Mouse (Mus musculus): ENCODE data around the gene Atf1. TPM values are rescaled to one million over a fixed set of nuclear protein-coding genes. Genes with fewer than 3 reads are reported as not detected.

Atf1 gene
- polyA plus RNA-seq, 1 experiment from 2014 or later = 27.7 TPM

DNA sequence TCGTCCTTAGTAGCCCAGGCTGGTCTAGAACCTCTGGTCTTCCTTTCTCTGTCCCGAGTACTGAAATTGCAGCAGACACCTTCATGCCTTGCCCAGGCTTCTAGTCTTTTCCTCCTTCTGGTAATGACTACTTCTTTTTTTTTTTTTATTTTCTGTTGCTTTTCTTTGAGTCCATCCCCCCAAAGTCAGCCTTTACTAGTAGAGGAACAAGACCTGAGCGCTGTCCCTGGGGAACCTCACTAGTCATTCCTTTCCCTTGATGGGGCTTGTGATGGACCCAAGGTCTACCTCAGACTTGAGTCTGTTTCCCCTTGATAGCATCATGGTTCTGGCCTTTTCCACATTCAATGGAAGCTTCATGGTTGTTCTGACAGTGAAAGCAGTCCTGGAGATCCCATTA, 9.6 kb upstream of the Atf1 start:
- H3K9me3 ChIP-seq (ENCODE audit: control insufficient read depth, low read length) = no peaks in the 10 kb centered on the region
- no peak overlapping the region for H3K9ac ChIP-seq (ENCODE audit: low read length)
- H3K36me3 ChIP-seq (ENCODE audit: control insufficient read depth, insufficient read depth, low read length) = peaks cover 7% of the 10 kb centered on the region; the same call in 1 of the 2 replicates
- no peaks in the 10 kb centered on the region for H3K4me1 ChIP-seq (replicated peaks; ENCODE audit: control insufficient read depth, insufficient read depth)
- no peak overlapping the region for H3K4me3 ChIP-seq (ENCODE audit: low read depth, low read length)
- no peak for TF ChIP-seq EP300 (optimal IDR thresholded peaks at IDR 0.05)
- TF ChIP-seq CTCF (IDR thresholded peaks at IDR 0.05; ENCODE audit: low read depth) = no peak
- 92% methylated on average over 3 of the region's 3 CpGs for WGBS
- no peak overlapping the region for H3K4me2 ChIP-seq (replicated peaks; ENCODE audit: low read depth)
- no peak for ATAC-seq (ENCODE audit: low FRiP score, low TSS enrichment)
- no peak for DNase-seq (ENCODE audit: low spot score)
- no peaks in the 10 kb centered on the region for H3K27me3 ChIP-seq (ENCODE audit: control insufficient read depth, insufficient read depth, low read length)
- no peak overlapping the region for H3K27ac ChIP-seq (replicated peaks)

DNA sequence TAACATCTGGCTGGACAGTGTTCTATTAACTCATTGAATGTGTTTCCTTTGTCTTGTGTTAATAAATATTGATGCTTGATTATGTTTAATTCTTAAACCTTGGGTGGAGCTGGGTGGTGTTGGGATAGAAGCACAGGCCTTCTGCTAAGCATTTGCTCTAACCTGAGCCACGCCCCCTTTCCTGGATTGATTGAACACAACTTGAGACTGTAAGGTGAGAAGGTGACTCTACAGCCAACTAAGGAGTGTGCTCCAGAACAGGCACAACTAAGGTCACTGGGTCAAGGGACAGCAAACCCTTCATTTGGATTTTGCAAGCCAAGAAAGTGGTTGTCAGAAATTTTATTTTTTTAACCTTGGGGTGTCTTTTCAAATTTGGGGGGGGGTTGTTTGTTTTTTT, 8.2 kb upstream of the Atf1 start:
- Histone ChIP-seq H3K27ac (replicated peaks) (no peak overlapping the region), H3K27me3 (ENCODE audit: control insufficient read depth, insufficient read depth, low read length) (no peaks in the 10 kb centered on the region), H3K4me1 (replicated peaks; ENCODE audit: control insufficient read depth, insufficient read depth) (no peaks in the 10 kb centered on the region), H3K4me3 (ENCODE audit: low read depth, low read length) (no peak overlapping the region), H3K4me2 (replicated peaks; ENCODE audit: low read depth) (no peak overlapping the region), H3K9me3 (ENCODE audit: control insufficient read depth, low read length) (0 out of 2 replicates have a peak, but pooled peaks cover 6% of the 10 kb centered on the region), H3K36me3 (ENCODE audit: control insufficient read depth, insufficient read depth, low read length) (no peaks in the 10 kb centered on the region), H3K9ac (ENCODE audit: low read length) (no peak overlapping the region)
- 57% methylated on average over 1 of the region's 1 CpGs for WGBS
- TF ChIP-seq CTCF (IDR thresholded peaks at IDR 0.05; ENCODE audit: low read depth) = no peak
- no peak for TF ChIP-seq EP300 (optimal IDR thresholded peaks at IDR 0.05)
- DNase-seq (ENCODE audit: low spot score) (peak; percentile 26), ATAC-seq (ENCODE audit: low FRiP score, low TSS enrichment) (no peak)

DNA sequence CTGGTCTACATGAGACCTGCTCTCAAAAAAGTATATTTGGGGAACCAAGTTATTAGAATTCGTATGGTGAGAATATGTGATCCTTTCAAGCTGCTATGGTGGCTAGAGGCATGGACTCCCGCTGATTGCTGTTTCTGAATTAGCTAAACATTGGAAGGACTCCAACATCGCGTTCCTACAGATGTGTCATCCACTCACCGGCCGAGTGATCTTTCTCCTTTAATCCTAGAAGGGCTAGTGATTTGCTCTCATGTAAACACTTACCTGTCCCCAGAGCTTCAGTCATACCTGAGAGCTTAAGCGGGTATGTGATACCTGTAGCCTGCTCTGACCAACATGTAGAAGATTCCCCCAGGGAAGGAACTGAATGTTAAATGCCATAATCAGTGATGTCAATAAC, 6.7 kb upstream of the Atf1 start:
- WGBS = 46% methylated on average over 7 of the region's 7 CpGs
- Histone ChIP-seq H3K4me2 (replicated peaks; ENCODE audit: low read depth) (no peak overlapping the region), H3K4me1 (replicated peaks; ENCODE audit: control insufficient read depth, insufficient read depth) (no peaks in the 10 kb centered on the region), H3K36me3 (ENCODE audit: control insufficient read depth, insufficient read depth, low read length) (no peaks in the 10 kb centered on the region), H3K4me3 (ENCODE audit: low read depth, low read length) (no peak overlapping the region), H3K27me3 (ENCODE audit: control insufficient read depth, insufficient read depth, low read length) (no peaks in the 10 kb centered on the region), H3K27ac (replicated peaks) (no peak overlapping the region), H3K9me3 (ENCODE audit: control insufficient read depth, low read length) (0 out of 2 replicates have a peak, but pooled peaks cover 6% of the 10 kb centered on the region), H3K9ac (ENCODE audit: low read length) (no peak overlapping the region)
- TF ChIP-seq EP300 (optimal IDR thresholded peaks at IDR 0.05) = no peak
- TF ChIP-seq CTCF (IDR thresholded peaks at IDR 0.05; ENCODE audit: low read depth) = no peak
- no peak for DNase-seq (ENCODE audit: low spot score)
- ATAC-seq (ENCODE audit: low FRiP score, low TSS enrichment) = no peak; the same call in 1 of the 2 replicates

DNA sequence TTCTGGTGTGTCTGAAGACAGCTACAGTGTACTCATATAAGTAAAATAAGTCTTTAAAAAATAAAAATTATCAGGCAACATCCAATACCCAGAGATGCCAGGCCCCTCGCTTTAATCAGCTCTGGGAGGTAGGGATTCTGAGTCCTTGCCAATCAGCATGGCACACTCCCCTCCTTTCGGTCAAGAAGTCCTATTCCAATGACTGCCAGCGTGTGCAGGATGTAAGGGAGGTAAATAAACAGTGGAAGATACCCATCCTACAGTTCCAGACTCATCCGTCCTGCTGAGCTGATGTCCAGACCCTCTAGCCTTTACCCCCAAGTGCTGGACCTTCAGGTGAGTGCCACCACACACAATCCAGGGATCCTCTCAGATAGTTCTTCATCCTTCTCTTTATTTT, 2.2 kb upstream of the Atf1 start:
- H3K4me1 ChIP-seq (replicated peaks; ENCODE audit: control insufficient read depth, insufficient read depth) = no peaks in the 10 kb centered on the region
- H3K27me3 ChIP-seq (ENCODE audit: control insufficient read depth, insufficient read depth, low read length) = no peaks in the 10 kb centered on the region
- DNase-seq (ENCODE audit: low spot score) = no peak
- no peaks in the 10 kb centered on the region for H3K36me3 ChIP-seq (ENCODE audit: control insufficient read depth, insufficient read depth, low read length)
- 0 out of 2 replicates have a peak, but pooled peaks cover 6% of the 10 kb centered on the region for H3K9me3 ChIP-seq (ENCODE audit: control insufficient read depth, low read length)
- no peak overlapping the region for H3K4me3 ChIP-seq (ENCODE audit: low read depth, low read length)
- no peak overlapping the region for H3K9ac ChIP-seq (ENCODE audit: low read length)
- H3K4me2 ChIP-seq (replicated peaks; ENCODE audit: low read depth) = no peak overlapping the region
- WGBS = 93% methylated on average over 4 of the region's 4 CpGs
- H3K27ac ChIP-seq (replicated peaks) = no peak overlapping the region
- no peak for ATAC-seq (ENCODE audit: low FRiP score, low TSS enrichment)
- TF ChIP-seq CTCF (IDR thresholded peaks at IDR 0.05; ENCODE audit: low read depth) (no peak), EP300 (optimal IDR thresholded peaks at IDR 0.05) (no peak)

DNA sequence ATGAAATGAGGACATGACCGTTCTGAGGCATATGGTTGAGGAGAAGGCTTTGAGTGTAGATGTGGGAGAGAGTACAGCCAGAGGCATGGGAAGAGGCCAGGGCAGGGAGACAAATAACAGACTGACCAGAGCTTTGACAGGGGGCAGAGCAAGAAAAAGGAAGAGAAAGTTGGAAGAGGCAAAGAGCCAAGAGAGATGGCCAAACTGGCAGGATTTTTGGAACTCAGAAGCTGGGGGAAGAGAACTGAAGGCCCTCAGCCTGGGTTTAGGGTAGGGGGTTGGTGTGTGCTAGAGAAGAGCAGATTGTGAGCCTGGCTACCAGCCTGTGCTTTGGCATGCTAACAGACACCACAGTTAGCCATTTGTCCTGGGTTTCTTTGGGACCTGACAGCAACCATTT, 1.7 kb upstream of the Atf1 start:
- no peak for ATAC-seq (ENCODE audit: low FRiP score, low TSS enrichment)
- TF ChIP-seq CTCF (IDR thresholded peaks at IDR 0.05; ENCODE audit: low read depth) (no peak), EP300 (optimal IDR thresholded peaks at IDR 0.05) (no peak)
- H3K4me3 ChIP-seq (ENCODE audit: low read depth, low read length) = no peak overlapping the region
- DNase-seq (ENCODE audit: low spot score) = no peak
- H3K27me3 ChIP-seq (ENCODE audit: control insufficient read depth, insufficient read depth, low read length) = no peaks in the 10 kb centered on the region
- H3K27ac ChIP-seq (replicated peaks) = peak overlapping the region; percentile 41; the same call in 1 of the 2 replicates
- H3K36me3 ChIP-seq (ENCODE audit: control insufficient read depth, insufficient read depth, low read length) = no peaks in the 10 kb centered on the region
- H3K4me1 ChIP-seq (replicated peaks; ENCODE audit: control insufficient read depth, insufficient read depth) = no peaks in the 10 kb centered on the region
- no peak overlapping the region for H3K9ac ChIP-seq (ENCODE audit: low read length)
- no peak overlapping the region for H3K4me2 ChIP-seq (replicated peaks; ENCODE audit: low read depth)
- H3K9me3 ChIP-seq (ENCODE audit: control insufficient read depth, low read length) = 0 out of 2 replicates have a peak, but pooled peaks cover 6% of the 10 kb centered on the region
- WGBS = 85% methylated on average over 1 of the region's 1 CpGs

DNA sequence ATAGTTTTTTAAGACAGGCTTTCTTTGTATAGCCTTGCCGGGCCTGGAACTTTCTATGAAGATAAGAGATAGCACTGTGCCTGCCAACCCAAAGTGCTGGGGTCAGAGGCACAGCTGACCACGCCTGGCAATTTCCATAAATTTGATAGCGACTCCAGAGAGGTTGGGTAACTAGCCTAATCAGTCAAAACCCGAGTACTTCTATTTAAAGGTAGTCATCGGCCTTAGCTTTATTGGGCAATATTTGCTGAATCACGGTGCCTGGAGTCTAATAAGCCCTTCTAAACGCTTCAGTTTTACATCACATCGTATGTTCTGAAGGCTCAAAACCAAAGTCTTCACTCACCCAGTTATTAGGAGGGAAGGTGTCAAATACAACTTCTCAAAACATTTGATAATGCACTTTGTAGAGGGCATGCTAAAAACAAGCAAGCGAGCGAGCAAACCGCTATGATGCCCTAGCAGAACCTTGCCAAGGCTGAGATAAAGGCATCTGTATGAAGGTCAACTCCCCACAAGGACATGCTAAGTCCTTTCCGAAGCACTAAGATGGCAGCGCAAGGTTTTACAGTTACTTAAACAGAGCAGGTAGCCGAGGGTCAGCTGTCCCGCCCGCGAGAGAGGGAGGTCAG, 472 bp upstream of the Atf1 start:
- peak overlapping the region; percentile 83 for H3K4me3 ChIP-seq (ENCODE audit: low read depth, low read length)
- H3K36me3 ChIP-seq (ENCODE audit: control insufficient read depth, insufficient read depth, low read length) = no peaks in the 10 kb centered on the region
- peak; percentile 69 for DNase-seq (ENCODE audit: low spot score)
- peak overlapping the region; percentile 56 for H3K4me2 ChIP-seq (replicated peaks; ENCODE audit: low read depth)
- 0 out of 2 replicates have a peak, but pooled peaks cover 6% of the 10 kb centered on the region for H3K9me3 ChIP-seq (ENCODE audit: control insufficient read depth, low read length)
- no peaks in the 10 kb centered on the region for H3K4me1 ChIP-seq (replicated peaks; ENCODE audit: control insufficient read depth, insufficient read depth)
- WGBS = under 1% methylated on average over 17 of the region's 17 CpGs
- peak; percentile 61 for ATAC-seq (ENCODE audit: low FRiP score, low TSS enrichment)
- H3K27me3 ChIP-seq (ENCODE audit: control insufficient read depth, insufficient read depth, low read length) = no peaks in the 10 kb centered on the region
- H3K27ac ChIP-seq (replicated peaks) = peak overlapping the region; percentile 100
- TF ChIP-seq EP300 (optimal IDR thresholded peaks at IDR 0.05) (no peak), CTCF (IDR thresholded peaks at IDR 0.05; ENCODE audit: low read depth) (no peak)
- H3K9ac ChIP-seq (ENCODE audit: low read length) = peak overlapping the region; percentile 98
